Mouse (Mus musculus) splenic B cell, adult 2 months (primary cell): ENCODE data around the gene Ehbp1.

Experiments used
- DNase-seq: peaks from one replicate; pipeline ENCODE4 v3.0.0-alpha.2; 2011; ENCODE audit warnings: low read depth, low spot score
- H3K27me3 ChIP-seq: 2 replicates; pipeline ENCODE4 v1.6.1; 2012; ENCODE audit warnings: mild to moderate bottlenecking, low read length, moderate library complexity, mixed read lengths; ENCODE audit not compliant: control insufficient read depth, poor library complexity, insufficient read depth, severe bottlenecking
- H3K36me3 ChIP-seq: 2 replicates; pipeline ENCODE4 v1.6.1; 2012; ENCODE audit warnings: mild to moderate bottlenecking, low read length, moderate library complexity, mixed read lengths; ENCODE audit not compliant: control insufficient read depth, poor library complexity, insufficient read depth, severe bottlenecking

Ehbp1 gene

DNA sequence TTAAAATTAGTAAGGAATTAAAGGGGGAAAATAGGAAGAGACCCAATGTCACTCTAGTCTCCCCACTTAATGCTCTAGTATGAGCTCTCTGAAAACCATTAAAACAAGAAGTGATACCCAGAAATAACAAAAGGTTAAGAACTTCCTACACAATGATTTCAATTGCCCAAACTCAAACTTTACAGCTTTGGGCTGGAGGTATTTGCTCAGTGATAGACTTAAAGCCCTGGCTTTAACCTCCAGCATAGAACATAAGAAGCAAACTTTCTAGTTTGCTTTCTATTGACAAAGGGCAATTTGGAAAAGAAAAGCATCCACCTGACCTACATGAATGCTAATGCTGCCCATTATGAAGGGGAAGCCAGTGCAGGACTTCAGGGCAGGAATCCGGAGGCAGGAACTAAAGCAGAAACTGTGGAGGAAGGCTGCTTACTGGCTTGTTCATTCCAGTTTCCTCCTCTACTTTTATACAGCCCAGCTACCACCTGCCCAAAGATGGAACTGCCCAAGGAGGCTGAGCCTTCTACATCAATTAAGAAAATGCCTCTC, 353.6 kb downstream of the Ehbp1 start:
- DNase-seq: no peak
- Histone ChIP-seq H3K36me3 (no peaks in the 10 kb centered on the region), H3K27me3 (peaks cover 3% of the 10 kb centered on the region)

GRCm38 (mm10) chr11:21985118-21985517, 357.0 kb downstream of the Ehbp1 start:
- Histone ChIP-seq H3K36me3 (no peaks in the 10 kb centered on the region), H3K27me3 (no peaks in the 10 kb centered on the region)
- DNase-seq: no peak

DNA sequence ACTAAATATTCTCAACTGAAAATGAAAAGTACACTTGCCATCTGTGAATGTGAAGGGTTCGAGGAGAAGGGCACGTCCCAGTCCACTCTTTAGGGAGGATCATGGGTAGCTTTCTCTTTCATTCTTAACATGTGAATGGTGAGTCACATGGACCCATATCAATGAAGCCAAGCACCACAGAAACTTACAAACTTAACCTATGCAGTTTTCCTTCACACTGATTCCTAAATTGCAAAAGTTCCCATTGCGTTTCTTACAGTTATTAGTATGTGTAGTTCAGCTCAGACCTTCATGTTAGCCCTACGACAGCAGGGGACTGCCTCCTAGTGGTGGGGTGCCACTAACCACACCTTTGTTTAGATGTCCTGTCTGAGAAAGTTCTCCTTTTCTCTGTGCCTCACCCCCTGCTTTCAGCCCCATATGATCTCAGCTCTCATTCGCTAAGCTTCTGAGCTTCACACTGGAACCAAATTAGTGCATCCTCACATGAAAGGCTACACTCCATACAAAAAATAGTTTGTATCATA, 368.0 kb downstream of the Ehbp1 start:
- H3K36me3 ChIP-seq: no peaks in the 10 kb centered on the region
- DNase-seq: peak; percentile 55
- no peaks in the 10 kb centered on the region for H3K27me3 ChIP-seq

DNA sequence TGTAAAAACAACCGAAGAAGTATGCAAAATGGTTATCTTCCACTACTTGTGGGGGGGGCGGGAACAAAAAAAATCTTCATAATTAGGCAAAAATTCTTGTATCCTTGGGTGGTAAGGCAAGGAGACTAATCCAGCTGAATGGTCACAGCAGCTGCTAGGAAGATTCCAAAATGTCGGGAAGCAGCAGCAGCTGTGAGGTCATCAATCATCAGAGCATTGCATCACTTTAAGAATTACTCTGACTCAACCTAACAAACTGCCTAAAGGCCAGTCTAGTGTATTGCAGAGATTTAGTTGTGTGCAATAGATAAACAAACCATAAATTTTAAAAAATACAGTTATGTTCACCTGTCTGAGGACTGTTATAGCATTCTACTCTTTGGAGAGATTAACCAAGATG, 368.5 kb downstream of the Ehbp1 start:
- H3K36me3 ChIP-seq: no peaks in the 10 kb centered on the region
- DNase-seq: no peak
- H3K27me3 ChIP-seq: no peaks in the 10 kb centered on the region

- DNase-seq: peak; percentile 19
- H3K27me3 ChIP-seq: no peaks in the 10 kb centered on the region
These were observed 373.2 kb downstream of the Ehbp1 start for GRCm38 (mm10) chr11:21968922-21969321.

More at GRCm38 (mm10) chr11:21968922-21969321, 373.2 kb downstream of the Ehbp1 start:
- no peaks in the 10 kb centered on the region for H3K36me3 ChIP-seq
